Mouse (Mus musculus): ENCODE measurements around the gene Pcmtd2. TPM values are rescaled to one million over a fixed set of nuclear protein-coding genes. Genes with fewer than 3 reads are reported as not detected.
"Not testable (repeated sequence)": the region's sequence is repeated elsewhere in the genome, so short reads cannot be mapped to it uniquely, and the experiment has no call there.

Gene Pcmtd2
- polyA plus RNA-seq (2016; fragmentation: Nextera tagmentation; extraction: Ambion mirVana): 36.4 and 38.5 TPM in 2 replicates

- ATAC-seq (ENCODE audit: low FRiP score, low read depth): peak; percentile 97
- H3K4me3 ChIP-seq: peak within 1 kb of the TSS; percentile 67
- no peaks in the 10 kb centered on the region for H3K9me3 ChIP-seq
- peaks cover 13% of the 10 kb centered on the region; the same call in 1 of the 2 replicates for H3K4me1 ChIP-seq
- H3K27ac ChIP-seq: peak within 1 kb of the TSS; percentile 53; the same call in 1 of the 2 replicates
- H3K4me2 ChIP-seq (replicated peaks): peak within 1 kb of the TSS; percentile 64
- peaks cover 3% of the 10 kb centered on the region; the same call in 1 of the 2 replicates for H3K36me3 ChIP-seq
- H3K27me3 ChIP-seq (replicated peaks): no peaks in the 10 kb centered on the region
- WGBS: under 1% methylated on average over 35 of the region's 35 CpGs
- H3K9ac ChIP-seq: peak within 1 kb of the TSS; percentile 73
Observed at GRCm38 (mm10) chr2:181837372-181838292, at the start of gene Pcmtd2. Pcmtd2 (plus strand) TSS chr2:181837854.

- peaks cover 34% of the 10 kb centered on the region; the same call in 1 of the 2 replicates for H3K36me3 ChIP-seq
- H3K4me1 ChIP-seq: no peaks in the 10 kb centered on the region
- no peak overlapping the region for H3K9ac ChIP-seq
- ATAC-seq (ENCODE audit: low FRiP score, low read depth): no peak
- no peaks in the 10 kb centered on the region for H3K9me3 ChIP-seq
- 82% methylated on average over 6 of the region's 6 CpGs for WGBS
- no peak overlapping the region for H3K4me2 ChIP-seq (replicated peaks)
- H3K27ac ChIP-seq: no peak overlapping the region
- no peaks in the 10 kb centered on the region for H3K27me3 ChIP-seq (replicated peaks)
- no peak overlapping the region for H3K4me3 ChIP-seq
Observed at GRCm38 (mm10) chr2:181789396-181789795, 48.3 kb upstream of the Pcmtd2 start.

DNA sequence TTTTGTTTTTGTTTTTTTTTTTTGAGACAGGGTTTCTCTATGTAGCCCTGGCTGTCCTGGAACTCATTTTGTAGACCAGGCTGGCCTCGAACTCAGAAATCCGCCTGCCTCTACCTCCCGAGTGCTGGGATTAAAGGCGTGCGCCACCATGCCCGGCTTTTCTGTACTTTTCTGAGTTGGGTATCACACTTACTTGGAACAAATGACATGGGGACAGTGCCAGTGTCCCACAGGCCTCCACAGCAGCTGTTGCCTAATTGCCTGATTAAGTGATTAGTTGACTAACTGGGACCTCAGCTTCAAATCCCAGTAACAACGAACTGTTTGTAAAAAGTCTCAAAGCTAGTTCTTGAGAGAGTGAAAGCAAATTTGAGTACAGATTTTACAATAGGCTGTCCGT lies 44.5 kb upstream of the Pcmtd2 start:
- H3K9me3 ChIP-seq; H3K4me1 ChIP-seq; H3K4me2 ChIP-seq (replicated peaks); ATAC-seq (ENCODE audit: low FRiP score, low read depth); H3K4me3 ChIP-seq; H3K27ac ChIP-seq; H3K9ac ChIP-seq; H3K27me3 ChIP-seq (replicated peaks): not testable (repeated sequence)
- 91% methylated on average over 8 of the region's 8 CpGs for WGBS
- H3K36me3 ChIP-seq: peaks cover 63% of the 10 kb centered on the region

DNA sequence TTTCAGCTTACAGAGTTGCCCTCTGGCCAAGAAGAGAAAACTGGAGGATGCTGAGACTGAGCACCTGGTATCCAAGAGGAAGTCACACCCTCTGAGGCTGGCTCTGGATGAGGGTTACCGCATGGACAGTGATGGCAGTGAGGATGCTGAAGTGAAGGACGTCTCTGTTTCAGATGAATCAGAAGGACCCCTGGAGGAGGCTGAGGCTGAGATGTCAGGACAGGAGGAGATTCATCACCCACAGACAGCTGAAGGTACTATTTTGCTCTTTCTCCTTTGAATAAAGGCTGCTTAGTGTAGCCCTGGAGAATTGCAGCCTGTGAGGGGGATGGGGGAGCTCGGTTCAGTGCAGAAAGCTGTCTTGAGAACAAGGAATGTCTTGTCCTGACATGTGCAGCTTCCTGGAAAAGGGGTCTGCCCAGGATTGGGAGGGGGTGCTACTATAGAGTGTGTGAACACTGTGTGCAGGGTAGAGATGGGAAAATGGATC lies 42.0 kb upstream of the Pcmtd2 start:
- Histone ChIP-seq H3K4me3 (no peak overlapping the region), H3K9me3 (no peaks in the 10 kb centered on the region), H3K4me1 (0 out of 2 replicates have a peak, but pooled peaks cover 4% of the 10 kb centered on the region), H3K27ac (no peak overlapping the region), H3K27me3 (replicated peaks) (no peaks in the 10 kb centered on the region), H3K36me3 (peaks cover 53% of the 10 kb centered on the region), H3K4me2 (replicated peaks) (no peak overlapping the region), H3K9ac (no peak overlapping the region)
- no peak for ATAC-seq (ENCODE audit: low FRiP score, low read depth)
- 53% methylated on average over 3 of the region's 3 CpGs for WGBS

GRCm38 (mm10) chr2:181797672-181798071 lies 40.0 kb upstream of the Pcmtd2 start:
- Histone ChIP-seq H3K4me2 (replicated peaks) (no peak overlapping the region), H3K27ac (no peak overlapping the region), H3K9ac (no peak overlapping the region), H3K36me3 (peaks cover 58% of the 10 kb centered on the region), H3K4me1 (0 out of 2 replicates have a peak, but pooled peaks cover 4% of the 10 kb centered on the region), H3K9me3 (no peaks in the 10 kb centered on the region), H3K27me3 (replicated peaks) (no peaks in the 10 kb centered on the region), H3K4me3 (no peak overlapping the region)
- WGBS: 76% methylated on average over 8 of the region's 8 CpGs
- no peak for ATAC-seq (ENCODE audit: low FRiP score, low read depth)

DNA sequence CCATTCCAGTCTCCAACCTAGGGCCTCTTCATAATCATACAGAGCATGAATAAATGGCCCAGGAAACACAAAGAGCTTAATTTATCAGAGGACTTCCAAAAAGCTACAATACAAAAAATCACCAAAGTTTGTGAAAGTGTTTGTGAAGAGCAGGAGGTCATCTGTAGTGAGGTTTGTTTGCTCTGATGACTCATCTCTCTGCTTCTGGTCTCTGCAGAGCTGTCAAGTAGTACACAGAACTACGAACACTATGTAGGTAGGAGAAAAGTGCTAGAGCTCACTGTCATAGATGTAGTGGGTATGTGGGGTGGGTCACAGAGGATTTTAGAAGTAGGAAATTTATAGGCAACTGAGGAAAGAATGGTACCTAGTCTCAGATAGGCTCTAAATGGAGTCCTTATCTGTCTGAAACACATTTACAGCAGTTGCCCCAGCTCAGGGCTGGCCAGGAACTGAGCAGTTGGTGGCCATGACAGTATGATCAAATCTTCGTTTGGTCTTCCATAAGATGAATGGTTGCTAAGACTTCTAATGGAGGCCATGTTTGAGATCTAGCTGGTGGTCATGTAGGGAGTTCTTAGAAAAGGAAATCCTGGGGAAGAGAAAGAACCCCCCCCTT lies 8.5 kb upstream of the Pcmtd2 start:
- no peak for ATAC-seq (ENCODE audit: low FRiP score, low read depth)
- Histone ChIP-seq H3K27ac (no peak overlapping the region), H3K9me3 (no peaks in the 10 kb centered on the region), H3K4me1 (no peaks in the 10 kb centered on the region), H3K9ac (no peak overlapping the region), H3K4me2 (replicated peaks) (no peak overlapping the region), H3K36me3 (peaks cover 52% of the 10 kb centered on the region), H3K4me3 (no peak overlapping the region), H3K27me3 (replicated peaks) (no peaks in the 10 kb centered on the region)
- 72% methylated on average over 2 of the region's 2 CpGs for WGBS

DNA sequence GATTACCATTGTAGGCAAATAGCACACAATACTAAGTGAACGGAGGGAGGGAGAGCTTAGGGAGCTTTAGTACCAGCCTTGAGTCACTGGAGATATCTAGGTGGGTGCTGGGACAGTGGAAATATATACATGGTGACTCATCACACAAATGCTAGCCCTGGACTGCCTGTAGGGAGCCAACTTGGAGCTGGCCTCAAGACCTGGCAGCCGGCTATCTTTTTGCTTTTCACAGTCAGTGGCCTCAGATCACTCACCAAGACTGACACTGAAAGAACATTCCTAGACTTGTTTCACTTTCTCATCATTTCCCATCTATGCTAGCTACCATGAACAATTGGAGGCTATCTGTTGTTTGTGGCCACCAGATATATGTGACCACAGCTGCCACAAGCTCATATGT lies 4.9 kb upstream of the Pcmtd2 start:
- ATAC-seq (ENCODE audit: low FRiP score, low read depth): no peak
- no peak overlapping the region for H3K4me2 ChIP-seq (replicated peaks)
- no peak overlapping the region for H3K4me3 ChIP-seq
- H3K4me1 ChIP-seq: peaks cover 5% of the 10 kb centered on the region; the same call in 1 of the 2 replicates
- no peaks in the 10 kb centered on the region for H3K9me3 ChIP-seq
- WGBS: 82% methylated on average over 2 of the region's 2 CpGs
- no peak overlapping the region for H3K27ac ChIP-seq
- H3K27me3 ChIP-seq (replicated peaks): no peaks in the 10 kb centered on the region
- H3K9ac ChIP-seq: no peak overlapping the region
- peaks cover 22% of the 10 kb centered on the region for H3K36me3 ChIP-seq

- H3K4me2 ChIP-seq (replicated peaks): peak overlapping the region; percentile 64
- 3% methylated on average over 3 of the region's 3 CpGs for WGBS
- H3K4me1 ChIP-seq: peaks cover 13% of the 10 kb centered on the region; the same call in 1 of the 2 replicates
- peak overlapping the region; percentile 73 for H3K9ac ChIP-seq
- no peaks in the 10 kb centered on the region for H3K9me3 ChIP-seq
- peak; percentile 70 for ATAC-seq (ENCODE audit: low FRiP score, low read depth)
- peaks cover 5% of the 10 kb centered on the region; the same call in 1 of the 2 replicates for H3K36me3 ChIP-seq
- H3K4me3 ChIP-seq: peak overlapping the region; percentile 67
- no peak overlapping the region for H3K27ac ChIP-seq
- no peaks in the 10 kb centered on the region for H3K27me3 ChIP-seq (replicated peaks)
Observed at GRCm38 (mm10) chr2:181838293-181838680, 633 bp downstream of the Pcmtd2 start.

DNA sequence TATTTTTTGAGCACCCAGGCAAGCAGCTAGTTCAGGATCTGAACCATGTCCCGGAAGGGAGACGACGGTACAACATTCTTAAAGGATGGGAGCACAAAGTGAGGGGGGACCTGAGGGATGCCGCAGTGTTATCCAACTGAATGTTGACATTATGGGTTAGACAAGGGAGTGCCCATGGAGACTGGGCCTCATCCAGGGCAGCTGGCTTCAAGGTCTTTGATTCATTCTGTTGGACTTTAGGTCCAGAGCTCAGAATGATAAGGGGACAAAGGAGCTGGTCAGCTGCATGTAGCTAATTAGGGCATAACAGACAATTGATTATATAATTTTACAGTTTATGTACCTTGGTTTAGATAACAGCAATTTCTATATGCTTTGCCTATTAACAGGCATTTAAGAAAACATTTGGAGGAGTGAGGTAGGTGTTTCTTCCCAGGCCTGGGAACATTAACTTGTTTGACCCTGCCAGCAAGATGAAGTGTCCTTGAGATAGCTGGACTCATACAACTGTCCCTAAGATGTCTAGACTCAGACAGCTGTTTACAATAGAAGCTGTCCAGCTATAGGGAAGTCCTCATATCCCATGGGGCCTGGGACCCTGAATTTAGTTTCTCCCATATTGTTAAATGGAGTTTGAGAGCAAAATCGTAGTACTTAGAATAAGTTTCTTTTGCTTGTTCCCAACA lies 8.2 kb downstream of the Pcmtd2 start:
- Histone ChIP-seq H3K9ac (no peak overlapping the region), H3K4me1 (no peaks in the 10 kb centered on the region), H3K27ac (no peak overlapping the region), H3K9me3 (no peaks in the 10 kb centered on the region), H3K36me3 (peaks cover 35% of the 10 kb centered on the region), H3K4me3 (no peak overlapping the region), H3K27me3 (replicated peaks) (no peaks in the 10 kb centered on the region), H3K4me2 (replicated peaks) (no peak overlapping the region)
- 88% methylated on average over 5 of the region's 5 CpGs for WGBS
- ATAC-seq (ENCODE audit: low FRiP score, low read depth): no peak

DNA sequence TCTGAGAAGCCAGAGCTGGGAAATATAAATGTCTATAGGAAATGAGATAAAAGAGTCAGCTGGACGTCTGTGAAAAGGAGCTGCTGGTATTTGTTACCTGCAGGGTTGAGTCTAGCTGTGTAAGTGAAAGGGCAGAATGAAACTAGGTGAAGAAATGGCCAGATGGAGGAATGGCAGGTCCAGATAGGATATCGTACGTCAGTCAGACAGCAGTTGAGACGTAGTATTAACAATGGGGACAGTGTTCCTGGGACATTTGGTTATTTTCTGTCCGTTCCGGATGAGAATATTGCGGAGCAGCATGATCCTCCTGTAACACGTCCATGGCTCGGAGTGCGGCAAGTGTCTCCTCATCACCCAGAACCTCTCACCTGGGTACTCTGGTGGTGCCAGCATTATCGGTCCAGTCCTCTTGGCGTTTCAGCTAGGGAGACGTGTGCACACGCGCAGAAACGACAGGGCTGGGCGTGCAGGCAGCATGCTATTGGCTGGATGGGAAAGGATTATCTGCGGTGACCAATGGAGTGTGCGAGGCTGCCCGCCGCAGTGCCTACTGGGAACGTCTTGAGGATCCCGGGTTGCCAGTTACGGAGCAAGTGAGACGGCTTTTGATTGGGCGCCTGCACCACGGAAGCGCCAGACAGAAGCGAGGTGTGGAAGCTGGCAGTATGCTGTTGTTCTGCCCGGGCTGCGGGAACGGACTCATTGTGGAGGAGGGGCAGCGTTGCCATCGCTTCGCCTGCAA lies 26.3 kb downstream of the Pcmtd2 start, which contains the start of gene Polr3k:
Polr3k (plus strand) TSS at position 547 of the 745 bp plus-strand sequence.
- peaks cover 9% of the 10 kb centered on the region for H3K36me3 ChIP-seq
- H3K27ac ChIP-seq: peak within 1 kb of the TSS; percentile 66
- H3K4me3 ChIP-seq: peak within 1 kb of the TSS; percentile 75
- WGBS: under 1% methylated on average over 35 of the region's 35 CpGs
- no peaks in the 10 kb centered on the region for H3K27me3 ChIP-seq (replicated peaks)
- ATAC-seq (ENCODE audit: low FRiP score, low read depth): peak; percentile 100
- H3K4me1 ChIP-seq: peaks cover 17% of the 10 kb centered on the region
- peak within 1 kb of the TSS; percentile 66 for H3K9ac ChIP-seq
- peak within 1 kb of the TSS; percentile 82 for H3K4me2 ChIP-seq (replicated peaks)
- H3K9me3 ChIP-seq: no peaks in the 10 kb centered on the region

DNA sequence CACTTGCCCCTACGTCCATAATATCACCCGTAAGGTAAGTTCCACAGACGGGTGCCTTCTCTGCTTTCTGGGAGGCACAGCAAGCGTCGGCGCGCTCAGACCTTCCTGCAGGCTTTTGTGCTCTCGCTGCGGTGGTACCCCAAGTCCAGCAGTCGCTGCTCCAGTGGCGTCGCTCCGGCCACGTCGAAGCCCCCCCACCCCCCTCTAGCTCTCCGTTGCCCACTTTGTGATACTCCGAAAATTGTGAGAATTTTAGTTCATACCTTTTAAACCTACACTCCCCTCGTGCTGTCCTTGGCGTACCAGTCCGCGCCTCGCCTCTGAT lies 26.8 kb downstream of the Pcmtd2 start:
- WGBS: under 1% methylated on average over 22 of the region's 22 CpGs
- H3K27ac ChIP-seq: peak overlapping the region; percentile 66
- peaks cover 15% of the 10 kb centered on the region for H3K36me3 ChIP-seq
- H3K9me3 ChIP-seq: no peaks in the 10 kb centered on the region
- H3K4me1 ChIP-seq: peaks cover 17% of the 10 kb centered on the region
- peak overlapping the region; percentile 82 for H3K4me2 ChIP-seq (replicated peaks)
- peak overlapping the region; percentile 66 for H3K9ac ChIP-seq
- H3K27me3 ChIP-seq (replicated peaks): no peaks in the 10 kb centered on the region
- peak overlapping the region; percentile 75 for H3K4me3 ChIP-seq
- peak; percentile 42 for ATAC-seq (ENCODE audit: low FRiP score, low read depth)
